Mouse (Mus musculus) liver, postnatal 0 days (tissue): ENCODE measurements around the gene 1700020N01Rik. TPM values are rescaled to one million over a fixed set of nuclear protein-coding genes. Genes with fewer than 3 reads are reported as not detected.
A peak's percentile ranks its signal among the peaks of the same experiment; 100 is the strongest.

ENCODE experiments used
- ATAC-seq: fragments of 200-750 bp; cut with Nextera tagmentation; 2 replicates; pipeline ENCODE4 v1.8.0; 2017; ENCODE audit warnings: mild to moderate bottlenecking, moderate library complexity
- DNase-seq: peaks from one replicate; pipeline ENCODE4 v3.0.0-alpha.2; 2016
- H3K27ac ChIP-seq: fragments of 300-500 bp; sonication (generic); 2 replicates; pipeline ENCODE4 v1.5.1; 2014; ENCODE audit warnings: antibody characterized with exemption, moderate library complexity, mild to moderate bottlenecking, low read depth
- H3K27me3 ChIP-seq: fragments of 300-500 bp; sonication (generic); 2 replicates; pipeline ENCODE4 v1.6.1; 2014; ENCODE audit warnings: low read length, control low read depth, mixed read lengths; ENCODE audit not compliant: insufficient read depth
- H3K36me3 ChIP-seq: fragments of 300-500 bp; sonication (generic); replicated peaks from 2 replicates; pipeline ENCODE4 v1.6.1; 2014; ENCODE audit warnings: mild to moderate bottlenecking, control low read depth, low read length, moderate library complexity, mixed read lengths; ENCODE audit not compliant: insufficient read depth
- H3K4me1 ChIP-seq: fragments of 300-500 bp; sonication (generic); 2 replicates; pipeline ENCODE4 v1.6.1; 2014; ENCODE audit warnings: antibody characterized with exemption, mild to moderate bottlenecking, control low read depth; ENCODE audit not compliant: insufficient read depth
- H3K4me2 ChIP-seq: fragments of 300-500 bp; sonication (generic); 2 replicates; pipeline ENCODE4 v1.6.1; 2014; ENCODE audit warnings: low read depth, mild to moderate bottlenecking, low read length, moderate library complexity, mixed read lengths
- H3K4me3 ChIP-seq: fragments of 300-500 bp; sonication (generic); 2 replicates; pipeline ENCODE4 v1.5.1; 2014; ENCODE audit warnings: low read depth, low read length
- H3K9ac ChIP-seq: fragments of 300-500 bp; sonication (generic); replicated peaks from 2 replicates; pipeline ENCODE4 v1.6.1; 2014; ENCODE audit warnings: mild to moderate bottlenecking, moderate library complexity
- H3K9me3 ChIP-seq: fragments of 300-500 bp; sonication (generic); 2 replicates; pipeline ENCODE4 v1.6.1; 2016; ENCODE audit warnings: mild to moderate bottlenecking, control low read depth, low read length, mixed read lengths
- CTCF ChIP-seq: sonication (generic); IDR thresholded peaks from 2 replicates; pipeline ENCODE4 v1.5.1; 2016; ENCODE audit warnings: antibody characterized with exemption, low read depth
- EP300 ChIP-seq: IDR thresholded peaks from 2 replicates; pipeline ENCODE4 v1.6.1; 2016; ENCODE audit warnings: antibody characterized with exemption, low read depth, mild to moderate bottlenecking
- WGBS: fragments of 180-500 bp; shearing (Covaris S2); extraction: QIAGEN DNeasy Blood & Tissue Kit; methylation state at CpG from one replicate; pipeline ENCODE4 v1.1.7; 2014; ENCODE audit not compliant: insufficient replicate concordance; 5-methylcytosine and 5-hydroxymethylcytosine counted together
- polyA plus RNA-seq: library from polyadenylated mRNA; unstranded; fragments of >200 nt; fragmentation: Nextera tagmentation; extraction: Ambion mirVana; gene quantifications from 2 replicates; pipeline ENCODE4 v1.2.1, GENCODE M21; 2015

Gene 1700020N01Rik
- polyA plus RNA-seq, 1 experiment from 2014 or later: 0.09 TPM

DNA sequence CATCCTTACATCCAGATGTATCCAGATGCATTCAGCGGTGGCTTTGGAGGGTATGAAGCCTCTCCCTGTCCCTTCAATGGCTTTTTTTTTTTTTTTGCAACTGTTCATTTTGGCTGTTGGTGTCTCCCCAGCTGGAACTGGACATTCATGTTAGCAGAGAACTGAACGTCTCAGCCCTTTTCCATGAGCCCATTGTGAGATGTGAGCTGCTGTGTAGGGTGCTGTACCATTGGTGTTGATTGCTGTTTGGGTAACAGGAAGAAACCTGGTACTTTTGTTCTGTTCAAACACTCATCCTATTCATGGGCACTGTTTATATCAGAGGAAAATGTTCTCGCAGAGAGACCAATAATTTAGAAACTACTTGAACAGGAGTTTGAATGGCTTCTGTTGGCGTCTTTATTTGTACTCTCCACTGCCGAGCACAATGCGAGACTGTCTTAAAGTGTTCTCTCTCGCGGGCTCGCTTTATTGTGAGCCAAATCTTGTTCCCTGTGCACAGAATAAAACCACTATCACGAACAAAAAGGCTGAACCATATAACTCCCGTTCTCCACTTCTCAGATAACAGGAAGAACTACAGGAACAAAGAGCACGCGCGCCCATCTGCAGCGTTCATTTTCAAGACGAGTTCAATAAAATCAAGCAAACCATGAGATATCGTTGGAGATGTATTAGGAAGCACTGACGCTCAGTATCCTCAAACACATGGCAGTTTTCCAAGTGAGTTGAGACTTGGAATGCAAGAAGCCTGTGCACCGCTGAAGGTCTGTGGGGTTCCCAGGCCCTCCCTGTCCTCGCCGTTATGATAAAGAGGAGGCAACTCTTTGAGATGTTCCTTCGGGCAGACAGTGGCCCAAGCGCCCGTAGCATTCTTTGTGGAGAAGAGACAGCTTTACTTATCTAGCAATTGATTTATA is 59.7 kb downstream of the 1700020N01Rik start:
- no peaks in the 10 kb centered on the region for H3K4me1 ChIP-seq
- no peak for DNase-seq
- no peak overlapping the region for H3K4me2 ChIP-seq
- H3K4me3 ChIP-seq: no peak overlapping the region
- ATAC-seq: no peak
- no peaks in the 10 kb centered on the region for H3K27me3 ChIP-seq
- no peak for TF ChIP-seq EP300
- no peak for TF ChIP-seq CTCF
- no peaks in the 10 kb centered on the region for H3K36me3 ChIP-seq
- H3K9ac ChIP-seq: no peak overlapping the region
- 81% methylated on average over 24 of the region's 24 CpGs for WGBS
- H3K9me3 ChIP-seq: no peaks in the 10 kb centered on the region
- H3K27ac ChIP-seq: no peak overlapping the region

- WGBS: 85% methylated on average over 7 of the region's 7 CpGs
- ATAC-seq: no peak
These were observed 60.5 kb downstream of the 1700020N01Rik start for GRCm38 (mm10) chr10:21653469-21653868.

GRCm38 (mm10) chr10:21659576-21660246 is 66.8 kb downstream of the 1700020N01Rik start:
- Histone ChIP-seq H3K4me1 (no peaks in the 10 kb centered on the region), H3K9me3 (no peaks in the 10 kb centered on the region), H3K27ac (no peak overlapping the region), H3K4me2 (no peak overlapping the region), H3K4me3 (no peak overlapping the region), H3K9ac (no peak overlapping the region), H3K36me3 (no peaks in the 10 kb centered on the region), H3K27me3 (no peaks in the 10 kb centered on the region)
- DNase-seq (no peak), ATAC-seq (no peak)
- TF ChIP-seq CTCF: no peak
- WGBS: 74% methylated on average over 8 of the region's 8 CpGs

More at GRCm38 (mm10) chr10:21653469-21653868, 60.5 kb downstream of the 1700020N01Rik start:
- H3K9me3 ChIP-seq: no peaks in the 10 kb centered on the region
- no peak overlapping the region for H3K4me2 ChIP-seq
- no peaks in the 10 kb centered on the region for H3K36me3 ChIP-seq
- no peak overlapping the region for H3K9ac ChIP-seq
- no peaks in the 10 kb centered on the region for H3K4me1 ChIP-seq
- no peak overlapping the region for H3K4me3 ChIP-seq
- no peak overlapping the region for H3K27ac ChIP-seq
- DNase-seq: no peak
- TF ChIP-seq CTCF (no peak), EP300 (no peak)
- H3K27me3 ChIP-seq: no peaks in the 10 kb centered on the region

DNA sequence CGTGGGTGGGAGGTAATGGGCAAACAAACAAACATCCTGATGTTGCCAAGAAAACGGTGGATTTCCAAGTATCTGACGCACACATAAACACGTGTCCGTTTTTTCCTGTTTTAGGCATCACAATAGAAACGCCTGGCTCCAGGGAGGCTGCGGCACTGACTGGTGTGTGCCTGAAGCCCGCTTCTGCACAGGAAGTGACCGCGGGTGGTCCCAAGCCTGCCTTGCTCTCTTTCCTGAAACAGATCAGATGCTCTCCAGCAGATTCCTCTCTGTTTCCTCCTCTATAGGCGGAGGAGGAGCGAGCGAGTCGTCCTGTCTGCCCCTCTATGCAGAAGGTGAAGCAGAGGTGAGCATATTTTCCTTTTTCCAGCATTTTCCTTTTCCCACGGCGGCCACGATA is 76.0 kb downstream of the 1700020N01Rik start:
- H3K9me3 ChIP-seq: no peaks in the 10 kb centered on the region
- 0 out of 2 replicates have a peak overlapping the region, but pooled peaks have one; percentile 17 for H3K27ac ChIP-seq
- TF ChIP-seq EP300 (no peak), CTCF (no peak)
- H3K4me2 ChIP-seq: no peak overlapping the region
- no peaks in the 10 kb centered on the region for H3K27me3 ChIP-seq
- peak; percentile 47 for ATAC-seq
- WGBS: 27% methylated on average over 17 of the region's 17 CpGs
- no peaks in the 10 kb centered on the region for H3K4me1 ChIP-seq
- no peak overlapping the region for H3K4me3 ChIP-seq
- DNase-seq: peak; percentile 23
- no peaks in the 10 kb centered on the region for H3K36me3 ChIP-seq
- H3K9ac ChIP-seq: no peak overlapping the region

DNA sequence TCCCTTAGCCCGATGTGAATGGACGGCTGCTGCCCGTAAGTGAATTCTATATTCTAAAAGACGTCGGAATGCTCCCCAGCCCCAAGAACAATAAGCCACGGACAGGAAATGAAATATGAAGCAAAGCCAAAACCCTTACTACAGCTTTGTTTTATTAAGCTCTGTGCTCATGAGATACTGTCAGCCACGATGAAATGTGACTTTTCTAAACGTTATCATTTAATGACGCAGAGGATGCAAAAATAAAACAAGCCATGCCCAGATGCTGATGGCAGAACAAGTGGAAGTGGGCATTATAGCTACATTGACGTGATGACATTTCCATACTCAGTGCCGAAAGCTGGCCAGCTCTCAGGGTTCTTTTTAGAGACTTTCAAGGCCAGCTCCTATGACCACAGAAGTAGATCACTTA is 76.8 kb downstream of the 1700020N01Rik start:
- H3K4me2 ChIP-seq: no peak overlapping the region
- no peak for DNase-seq
- no peak overlapping the region for H3K9ac ChIP-seq
- no peaks in the 10 kb centered on the region for H3K27me3 ChIP-seq
- H3K27ac ChIP-seq: 0 out of 2 replicates have a peak overlapping the region, but pooled peaks have one; percentile 17
- WGBS: 45% methylated on average over 11 of the region's 11 CpGs
- H3K4me3 ChIP-seq: no peak overlapping the region
- H3K9me3 ChIP-seq: no peaks in the 10 kb centered on the region
- no peak for ATAC-seq
- H3K4me1 ChIP-seq: no peaks in the 10 kb centered on the region
- TF ChIP-seq CTCF (no peak), EP300 (no peak; the same call in 1 of the 2 replicates)
- H3K36me3 ChIP-seq: no peaks in the 10 kb centered on the region

- no peaks in the 10 kb centered on the region for H3K9me3 ChIP-seq
- ATAC-seq (no peak), DNase-seq (no peak)
- no peaks in the 10 kb centered on the region for H3K36me3 ChIP-seq
- no peaks in the 10 kb centered on the region for H3K27me3 ChIP-seq
- no peak for TF ChIP-seq EP300
- no peak for TF ChIP-seq CTCF
- H3K4me3 ChIP-seq: no peak overlapping the region
- H3K9ac ChIP-seq: no peak overlapping the region
- no peak overlapping the region for H3K27ac ChIP-seq
- WGBS: 57% methylated on average over 5 of the region's 5 CpGs
- no peak overlapping the region for H3K4me2 ChIP-seq
- no peaks in the 10 kb centered on the region for H3K4me1 ChIP-seq
These were observed 77.2 kb downstream of the 1700020N01Rik start for GRCm38 (mm10) chr10:21670168-21670567.

Other genes starting within 250 kb of the 1700020N01Rik start
- gene Aldh8a1, start 215.9 kb upstream of the 1700020N01Rik start, polyA plus RNA-seq: 111 and 117 TPM in 2 replicates